Mouse (Mus musculus) kidney, postnatal 0 days (tissue): ENCODE results near the gene Acer3. TPM values are rescaled to one million over a fixed set of nuclear protein-coding genes. Genes with fewer than 3 reads are reported as not detected.

Experiments
- ATAC-seq: fragments of 200-750 bp; cut with Nextera tagmentation; replicated peaks from 2 replicates; pipeline ENCODE4 v1.8.0; 2017; ENCODE audit warnings: low read depth, moderate number of reproducible peaks, moderate TSS enrichment, moderate library complexity; ENCODE audit not compliant: low FRiP score
- DNase-seq: peaks from one replicate; pipeline ENCODE4 v3.0.0-alpha.2; 2016; ENCODE audit warnings: low spot score
- H3K27ac ChIP-seq: fragments of 300-500 bp; sonication (generic); 2 replicates; pipeline ENCODE4 v1.5.1; 2014; ENCODE audit warnings: mild to moderate bottlenecking
- H3K27me3 ChIP-seq: fragments of 300-500 bp; sonication (generic); 2 replicates; pipeline ENCODE4 v1.6.1; 2014; ENCODE audit warnings: low read length, mixed read lengths; ENCODE audit not compliant: insufficient read depth
- H3K36me3 ChIP-seq: fragments of 300-500 bp; sonication (generic); 2 replicates; pipeline ENCODE4 v1.6.1; 2014; ENCODE audit warnings: low read length, mixed read lengths; ENCODE audit not compliant: insufficient read depth
- H3K4me1 ChIP-seq: fragments of 300-500 bp; sonication (generic); replicated peaks from 2 replicates; pipeline ENCODE4 v1.6.1; 2014; ENCODE audit warnings: antibody characterized with exemption, low read length, mixed read lengths; ENCODE audit not compliant: insufficient read depth
- H3K4me2 ChIP-seq: fragments of 300-500 bp; sonication (generic); 2 replicates; pipeline ENCODE4 v1.6.1; 2014; ENCODE audit warnings: mild to moderate bottlenecking, low read length, moderate library complexity, mixed read lengths
- H3K4me3 ChIP-seq: fragments of 300-500 bp; sonication (generic); replicated peaks from 2 replicates; pipeline ENCODE4 v1.5.1; 2014; ENCODE audit warnings: low read depth, low read length
- H3K9ac ChIP-seq: fragments of 300-500 bp; sonication (generic); 2 replicates; pipeline ENCODE4 v1.6.1; 2014; ENCODE audit warnings: low read depth, low read length
- H3K9me3 ChIP-seq: fragments of 300-500 bp; sonication (generic); replicated peaks from 2 replicates; pipeline ENCODE4 v1.6.1; 2016; ENCODE audit warnings: low read length, inconsistent platforms, mixed read lengths
- CTCF ChIP-seq: IDR thresholded peaks from 2 replicates; pipeline ENCODE4 v1.5.1; 2016; ENCODE audit warnings: antibody characterized with exemption, low read depth, mild to moderate bottlenecking, moderate library complexity
- WGBS: fragments of 180-500 bp; shearing (Covaris S2); extraction: QIAGEN DNeasy Blood & Tissue Kit; methylation state at CpG from one replicate; pipeline ENCODE4 v1.1.7; 2014; 5-methylcytosine and 5-hydroxymethylcytosine counted together
- polyA plus RNA-seq: library from polyadenylated mRNA; unstranded; fragments of >200 nt; fragmentation: Nextera tagmentation; extraction: Ambion mirVana; gene quantifications from 2 replicates; pipeline ENCODE4 v1.2.1, GENCODE M21; 2015

The Acer3 gene
- polyA plus RNA-seq, 1 experiment from 2014 or later, result 22.1 TPM

DNA sequence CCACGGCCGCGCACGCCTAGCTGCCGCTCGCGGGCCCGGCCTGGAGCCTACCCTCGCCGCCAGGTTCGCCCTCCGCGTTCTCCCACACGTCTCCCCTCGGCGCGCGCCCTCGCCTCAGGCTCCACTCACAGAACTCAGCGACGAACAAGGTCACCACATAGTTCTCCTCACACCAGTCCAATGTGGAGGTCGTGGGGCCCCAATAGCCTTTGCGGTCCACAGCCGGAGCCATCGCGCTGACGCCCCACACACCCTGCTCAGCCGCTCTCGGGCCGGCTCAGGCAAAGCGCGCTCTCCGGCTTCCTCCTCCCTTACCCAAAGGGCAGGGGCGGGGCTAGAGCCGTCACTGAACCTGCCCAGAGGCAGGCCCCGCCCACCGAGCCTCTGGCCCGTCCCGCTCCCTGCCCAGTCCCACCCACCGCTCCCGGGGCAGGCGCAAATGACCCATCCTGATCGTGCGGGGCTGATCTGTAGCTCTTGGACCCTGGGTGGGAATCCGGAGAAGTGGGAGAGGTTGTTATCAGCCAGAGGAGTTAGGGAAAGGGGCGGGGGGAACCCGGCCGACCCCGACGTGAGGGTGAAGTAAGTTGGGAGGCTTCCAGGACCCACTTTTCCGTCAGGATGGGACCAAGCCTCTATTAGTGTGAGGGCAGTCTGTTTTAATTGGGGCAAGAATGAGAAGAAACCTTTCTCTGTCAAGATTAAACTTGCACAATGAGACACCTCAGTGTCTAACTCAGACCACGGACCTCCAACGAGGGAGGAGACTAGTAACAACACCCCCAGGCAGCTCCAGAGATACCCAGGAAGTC is 11.6 kb downstream of the Acer3 start:
- DNase-seq, result peak; percentile 98
- Histone ChIP-seq H3K27ac (peak overlapping the region; percentile 70), H3K4me2 (peak overlapping the region; percentile 95), H3K36me3 (no peaks in the 10 kb centered on the region), H3K4me3 (peak overlapping the region; percentile 74), H3K4me1 (peaks cover 7% of the 10 kb centered on the region; the same call in 1 of the 2 replicates), H3K9me3 (no peaks in the 10 kb centered on the region), H3K27me3 (no peaks in the 10 kb centered on the region), H3K9ac (peak overlapping the region; percentile 76)
- ATAC-seq, result peak; percentile 99
- under 1% methylated on average over 51 of the region's 53 CpGs for WGBS
- peak; percentile 7; the same call in 1 of the 2 replicates for TF ChIP-seq CTCF

DNA sequence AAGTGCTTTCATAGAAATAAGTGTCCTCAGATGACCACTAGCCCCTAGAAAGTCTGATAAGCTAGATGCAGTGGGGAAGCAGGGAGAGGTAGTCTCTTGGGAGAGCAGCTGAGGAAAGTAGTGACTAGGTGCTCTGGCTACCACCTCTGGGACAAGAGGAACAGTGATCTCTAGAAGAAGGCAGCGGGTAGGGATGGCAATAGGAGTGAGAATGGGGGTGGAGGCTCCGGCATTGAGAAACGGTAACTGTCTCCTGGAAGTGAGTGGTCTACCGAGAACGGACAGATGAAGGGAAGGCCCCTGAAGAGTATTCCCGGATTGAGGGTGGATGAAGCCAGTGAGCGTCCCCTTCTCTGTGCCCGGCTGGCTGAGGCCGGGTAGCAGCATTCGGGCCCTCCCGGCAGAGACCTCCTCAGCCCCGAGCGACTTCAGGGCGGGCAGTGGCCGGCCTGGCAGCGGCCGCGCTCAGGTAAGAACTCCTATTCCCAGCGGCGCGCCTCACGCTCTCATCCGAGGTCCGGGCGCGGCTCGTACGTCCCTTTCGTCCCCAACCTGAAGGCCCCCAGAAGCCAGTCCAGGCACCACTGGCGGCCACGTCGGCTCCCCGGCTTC is 12.3 kb downstream of the Acer3 start:
- Histone ChIP-seq H3K4me1 (peaks cover 7% of the 10 kb centered on the region; the same call in 1 of the 2 replicates), H3K9ac (peak overlapping the region; percentile 76), H3K4me2 (peak overlapping the region; percentile 95), H3K27ac (peak overlapping the region; percentile 70), H3K27me3 (no peaks in the 10 kb centered on the region), H3K9me3 (no peaks in the 10 kb centered on the region), H3K36me3 (no peaks in the 10 kb centered on the region), H3K4me3 (peak overlapping the region; percentile 74)
- WGBS, result 0% methylated on average over 29 of the region's 33 CpGs
- ATAC-seq (peak; percentile 52), DNase-seq (peak; percentile 30)
- TF ChIP-seq CTCF, result no peak

DNA sequence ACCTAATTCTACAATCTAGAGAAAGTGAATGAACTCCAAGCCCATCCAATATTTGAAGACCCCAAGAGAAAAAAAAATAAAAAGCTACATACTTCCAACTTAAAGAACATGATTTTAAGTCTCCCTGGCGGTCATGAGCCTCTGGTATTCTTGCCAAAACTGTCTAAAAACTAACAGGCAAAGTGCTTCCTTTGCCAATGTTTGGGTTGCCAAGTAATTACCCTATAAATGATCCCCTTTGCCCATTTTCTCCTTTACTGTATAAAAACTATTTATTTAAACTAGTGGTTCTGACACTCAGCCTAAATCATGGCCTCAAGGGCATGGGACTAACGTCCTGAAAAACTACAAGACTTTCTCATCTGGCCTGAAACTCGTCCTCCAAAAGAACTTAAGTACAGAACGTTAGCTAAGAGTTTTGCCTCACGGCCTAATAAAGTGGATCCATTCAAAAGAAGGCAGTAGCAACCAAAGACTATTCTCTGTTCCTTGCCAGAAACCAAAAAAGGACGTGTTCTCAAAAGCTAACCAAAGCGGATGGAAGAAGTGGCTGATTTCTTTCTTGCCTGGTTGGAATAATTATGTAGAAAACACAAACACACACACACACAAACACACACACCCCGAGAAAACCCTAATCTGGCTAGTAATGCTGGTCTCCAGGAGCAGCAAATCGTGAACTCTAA is 12.9 kb downstream of the Acer3 start:
- peak overlapping the region; percentile 74 for H3K4me3 ChIP-seq
- peak overlapping the region; percentile 95 for H3K4me2 ChIP-seq
- H3K27ac ChIP-seq, result no peak overlapping the region
- H3K9ac ChIP-seq, result peak overlapping the region; percentile 76
- no peaks in the 10 kb centered on the region for H3K27me3 ChIP-seq
- no peaks in the 10 kb centered on the region for H3K9me3 ChIP-seq
- peaks cover 7% of the 10 kb centered on the region; the same call in 1 of the 2 replicates for H3K4me1 ChIP-seq
- no peak for ATAC-seq
- 46% methylated on average over 9 of the region's 9 CpGs for WGBS
- no peak for DNase-seq
- H3K36me3 ChIP-seq, result no peaks in the 10 kb centered on the region
- TF ChIP-seq CTCF, result no peak

DNA sequence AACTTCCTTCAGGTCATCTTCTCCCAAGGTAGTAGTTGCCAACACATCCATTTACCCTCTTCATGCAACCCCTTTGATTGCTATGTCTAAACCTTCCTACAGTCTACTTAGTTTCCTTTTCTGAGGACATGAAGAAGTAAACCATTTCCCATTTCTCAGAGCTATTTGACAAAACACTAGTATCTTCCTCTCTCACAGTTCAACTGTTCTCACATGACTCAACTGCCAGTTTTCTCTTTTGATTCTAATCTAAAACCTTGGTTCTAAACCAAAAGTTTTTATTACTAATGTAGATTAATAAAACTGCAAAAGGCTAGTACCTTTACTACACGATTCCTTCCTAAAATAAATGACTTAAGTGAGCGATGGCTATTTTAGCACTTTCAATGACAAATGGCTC is 13.6 kb downstream of the Acer3 start:
- WGBS, result 90% methylated on average over 2 of the region's 2 CpGs

DNA sequence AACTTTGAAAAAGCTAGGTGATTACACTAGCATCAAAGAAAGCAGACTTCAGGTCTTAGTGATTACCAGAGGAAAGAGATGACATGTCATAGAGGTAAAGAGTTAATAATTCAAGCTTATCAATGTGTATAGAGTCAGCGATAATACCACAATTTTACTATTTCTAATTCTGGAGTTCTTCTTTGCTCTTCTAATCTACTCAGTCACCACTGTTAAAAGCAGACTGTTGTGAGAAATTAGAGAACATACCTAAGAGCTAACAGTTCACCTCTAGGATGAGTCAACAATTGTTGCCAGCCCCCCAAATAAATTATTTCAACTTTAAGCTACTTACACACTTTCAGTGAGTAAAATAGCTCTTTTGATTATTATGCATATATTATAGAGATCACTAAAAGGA is 28.1 kb downstream of the Acer3 start:
- no peaks in the 10 kb centered on the region for H3K36me3 ChIP-seq
- H3K9me3 ChIP-seq, result no peaks in the 10 kb centered on the region
- H3K9ac ChIP-seq, result no peak overlapping the region
- no peaks in the 10 kb centered on the region for H3K4me1 ChIP-seq
- DNase-seq (no peak), ATAC-seq (no peak)
- H3K27ac ChIP-seq, result no peak overlapping the region
- no peaks in the 10 kb centered on the region for H3K27me3 ChIP-seq
- no peak overlapping the region for H3K4me3 ChIP-seq
- WGBS, result 90% methylated on average over 1 of the region's 1 CpGs
- H3K4me2 ChIP-seq, result no peak overlapping the region
- TF ChIP-seq CTCF, result no peak

More for the DNA sequence above, 13.6 kb downstream of the Acer3 start:
- no peak for TF ChIP-seq CTCF
- no peaks in the 10 kb centered on the region for H3K27me3 ChIP-seq
- H3K36me3 ChIP-seq, result no peaks in the 10 kb centered on the region
- no peak overlapping the region for H3K4me3 ChIP-seq
- peaks cover 7% of the 10 kb centered on the region; the same call in 1 of the 2 replicates for H3K4me1 ChIP-seq
- no peak overlapping the region for H3K4me2 ChIP-seq
- no peaks in the 10 kb centered on the region for H3K9me3 ChIP-seq
- ATAC-seq (no peak), DNase-seq (no peak)
- H3K9ac ChIP-seq, result no peak overlapping the region
- H3K27ac ChIP-seq, result no peak overlapping the region

DNA sequence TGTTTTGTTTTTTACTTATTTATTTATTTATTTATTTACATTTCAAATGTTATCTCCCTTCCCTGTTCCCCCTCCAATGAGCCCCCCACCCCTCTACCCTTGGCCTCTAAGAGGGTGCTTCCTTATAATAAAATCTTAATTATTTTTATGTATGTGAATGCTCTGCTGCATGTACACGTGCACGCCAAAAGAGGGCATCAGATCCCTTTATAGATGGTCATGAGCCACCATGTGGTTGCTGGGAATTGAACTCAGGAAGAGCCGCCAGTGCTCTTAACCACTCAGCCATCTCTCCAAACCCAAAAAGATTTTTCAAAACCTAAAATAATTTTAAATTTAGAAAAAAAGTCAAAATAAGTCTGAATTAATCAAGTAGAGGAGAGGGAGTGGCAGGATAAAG is 31.4 kb downstream of the Acer3 start:
- TF ChIP-seq CTCF, result peak; percentile 54; the same call in 1 of the 2 replicates
- ATAC-seq, result no peak
- no peak overlapping the region for H3K27ac ChIP-seq
- no peaks in the 10 kb centered on the region for H3K9me3 ChIP-seq
- H3K4me3 ChIP-seq, result no peak overlapping the region
- WGBS, result 47% methylated on average over 3 of the region's 3 CpGs
- no peaks in the 10 kb centered on the region for H3K27me3 ChIP-seq
- no peak overlapping the region for H3K4me2 ChIP-seq
- no peak for DNase-seq
- H3K36me3 ChIP-seq, result no peaks in the 10 kb centered on the region
- no peak overlapping the region for H3K9ac ChIP-seq
- H3K4me1 ChIP-seq, result no peaks in the 10 kb centered on the region
